Mouse (Mus musculus): ENCODE data around the gene Abracl.

DNA sequence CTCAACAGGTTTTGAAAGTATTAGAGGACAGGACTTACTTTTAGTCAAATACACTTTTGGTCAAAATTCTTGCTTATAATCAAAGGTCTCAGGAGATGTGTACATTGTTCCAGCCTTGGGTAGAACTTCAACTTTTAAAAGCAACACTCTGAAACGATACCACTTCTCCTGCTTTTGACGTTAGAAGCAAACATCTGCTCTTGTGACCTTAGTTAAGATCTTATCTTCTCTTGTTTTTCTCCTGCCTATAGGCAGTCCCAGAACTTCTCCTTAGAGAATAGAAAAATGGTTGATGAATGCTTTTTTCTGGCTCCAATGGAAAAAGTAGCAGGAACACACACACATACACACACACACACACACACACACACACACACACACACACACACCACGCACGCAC, 57.0 kb downstream of the Abracl start:
- TF ChIP-seq EP300 (IDR thresholded peaks at IDR 0.05; ENCODE audit: insufficient read depth, low read depth, low read length) (no peak), POLR2A (IDR thresholded peaks at IDR 0.05; ENCODE audit: insufficient read depth, low read depth, low read length) (no peak)

Measured in heart, adult 2 months (tissue).